Mouse (Mus musculus): ENCODE measurements around the gene Hoxc8.
A peak's percentile ranks its signal among the peaks of the same experiment; 100 is the strongest.

The Hoxc8 gene

GRCm38 (mm10) chr15:102965003-102965891, 25.2 kb upstream of the Hoxc8 start:
- DNase-seq (ENCODE audit: low spot score): no peak

- DNase-seq (ENCODE audit: low spot score): peak; percentile 48
These were observed 24.3 kb upstream of the Hoxc8 start for GRCm38 (mm10) chr15:102965892-102966775.

- DNase-seq (ENCODE audit: low spot score): no peak
These were observed 23.6 kb upstream of the Hoxc8 start, which contains the start of gene Hoxc10 for GRCm38 (mm10) chr15:102966776-102967311. TSS of gene Hoxc10 (plus strand) at chr15:102966796.

GRCm38 (mm10) chr15:102967312-102967510, 23.2 kb upstream of the Hoxc8 start, which contains the start of gene Hoxc5:
TSS of gene Hoxc5 (plus strand) at chr15:102967443.
- DNase-seq (ENCODE audit: low spot score): no peak

- no peak for DNase-seq (ENCODE audit: low spot score)
These were observed 22.7 kb upstream of the Hoxc8 start for GRCm38 (mm10) chr15:102967511-102968397.

- DNase-seq (ENCODE audit: low spot score): no peak
These were observed 21.1 kb upstream of the Hoxc8 start for GRCm38 (mm10) chr15:102969296-102969695.

- no peak for DNase-seq (ENCODE audit: low spot score)
These were observed 19.7 kb upstream of the Hoxc8 start for GRCm38 (mm10) chr15:102970740-102971139.

- no peak for DNase-seq (ENCODE audit: low spot score)
These were observed 18.2 kb upstream of the Hoxc8 start for GRCm38 (mm10) chr15:102972254-102972653.

- DNase-seq (ENCODE audit: low spot score): no peak
These were observed 17.7 kb upstream of the Hoxc8 start for GRCm38 (mm10) chr15:102972753-102973152.

- no peak for DNase-seq (ENCODE audit: low spot score)
These were observed 15.4 kb upstream of the Hoxc8 start for GRCm38 (mm10) chr15:102975034-102975433.

- DNase-seq (ENCODE audit: low spot score): no peak
These were observed 14.7 kb upstream of the Hoxc8 start for GRCm38 (mm10) chr15:102975688-102976111.

GRCm38 (mm10) chr15:102976171-102976570, 14.2 kb upstream of the Hoxc8 start, which contains the start of gene Hoxc9:
TSS of gene Hoxc9 (plus strand) at chr15:102976439.
- DNase-seq (ENCODE audit: low spot score): no peak

GRCm38 (mm10) chr15:102976631-102977422, 13.6 kb upstream of the Hoxc8 start:
- DNase-seq (ENCODE audit: low spot score): no peak

GRCm38 (mm10) chr15:102977423-102977974, 12.9 kb upstream of the Hoxc8 start:
- DNase-seq (ENCODE audit: low spot score): no peak

- no peak for DNase-seq (ENCODE audit: low spot score)
These were observed 11.5 kb upstream of the Hoxc8 start for GRCm38 (mm10) chr15:102978615-102979515.

GRCm38 (mm10) chr15:102979936-102980335, 10.5 kb upstream of the Hoxc8 start:
- DNase-seq (ENCODE audit: low spot score): no peak

GRCm38 (mm10) chr15:102980352-102980751, 10.1 kb upstream of the Hoxc8 start:
- DNase-seq (ENCODE audit: low spot score): no peak

GRCm38 (mm10) chr15:102980912-102981311, 9.5 kb upstream of the Hoxc8 start:
- DNase-seq (ENCODE audit: low spot score): no peak

Data from c-Kit-positive CD71-positive TER-119-positive erythroid progenitor cells, embryonic 14.5 days (primary cell).